Mouse (Mus musculus) bone marrow macrophage, adult 2 months (primary cell): ENCODE measurements around the gene Zfp335. TPM values are rescaled to one million over a fixed set of nuclear protein-coding genes. Genes with fewer than 3 reads are reported as not detected.
"Not testable (repeated sequence)": the region's sequence is repeated elsewhere in the genome, so short reads cannot be mapped to it uniquely, and the experiment has no call there.

Experiments
- H3K27ac ChIP-seq: 2 replicates; pipeline ENCODE4 v1.5.1; 2012; ENCODE audit warnings: low read depth, low read length; ENCODE audit not compliant: insufficient read depth
- H3K4me1 ChIP-seq: 2 replicates; pipeline ENCODE4 v1.6.1; 2012; ENCODE audit warnings: low read length; ENCODE audit not compliant: control insufficient read depth, insufficient read depth
- H3K4me3 ChIP-seq: 2 replicates; pipeline ENCODE4 v1.5.1; 2012; ENCODE audit warnings: mild to moderate bottlenecking, low read length, moderate library complexity; ENCODE audit not compliant: insufficient read depth
- CTCF ChIP-seq: IDR thresholded peaks from 2 replicates; pipeline ENCODE4 v1.5.1; 2012; ENCODE audit warnings: low read depth, mild to moderate bottlenecking, low read length, moderate library complexity
- POLR2A ChIP-seq: IDR thresholded peaks from 2 replicates; pipeline ENCODE4 v1.6.1; 2012; ENCODE audit warnings: mild to moderate bottlenecking, low read depth, low read length, borderline replicate concordance
- polyA plus RNA-seq: library from polyadenylated mRNA; stranded (reverse); fragments of >200 nt; gene quantifications from 2 replicates; pipeline ENCODE4 v1.2.4, GENCODE M21; 2012; ENCODE audit not compliant: missing spikeins, insufficient read depth, insufficient read length

Zfp335 gene
- polyA plus RNA-seq, 1 experiment, result 14.5 TPM

- TF ChIP-seq POLR2A (no peak), CTCF (no peak)
- Histone ChIP-seq H3K4me3 (peak overlapping the region; percentile 70), H3K27ac (peak overlapping the region; percentile 97), H3K4me1 (peaks cover 52% of the 10 kb centered on the region)
Observed at GRCm38 (mm10) chr2:164857842-164858553, 53.6 kb downstream of the Zfp335 start.

GRCm38 (mm10) chr2:164857101-164857821 lies 54.3 kb downstream of the Zfp335 start, which contains the start of gene Pltp:
TSS of gene Pltp (minus strand) at chr2:164857711.
- peak within 1 kb of the TSS; percentile 97 for H3K27ac ChIP-seq
- peak within 1 kb of the TSS; percentile 70 for H3K4me3 ChIP-seq
- H3K4me1 ChIP-seq, result peaks cover 48% of the 10 kb centered on the region
- no peak for TF ChIP-seq POLR2A
- TF ChIP-seq CTCF, result no peak

- H3K4me1 ChIP-seq, result peaks cover 43% of the 10 kb centered on the region
- peak overlapping the region; percentile 97 for H3K27ac ChIP-seq
- no peak for TF ChIP-seq POLR2A
- TF ChIP-seq CTCF, result 0 out of 2 replicates have a peak, but pooled peaks have one; percentile 5
- peak overlapping the region; percentile 70 for H3K4me3 ChIP-seq
Observed at GRCm38 (mm10) chr2:164856309-164857100, 55.1 kb downstream of the Zfp335 start.

- Histone ChIP-seq H3K4me1 (peaks cover 33% of the 10 kb centered on the region), H3K4me3 (peak overlapping the region; percentile 70)
- not testable (repeated sequence) for H3K27ac ChIP-seq
Observed at GRCm38 (mm10) chr2:164855572-164855971, 56.0 kb downstream of the Zfp335 start.

- Histone ChIP-seq H3K27ac (no peak overlapping the region), H3K4me3 (no peak overlapping the region), H3K4me1 (peaks cover 9% of the 10 kb centered on the region)
- TF ChIP-seq POLR2A, result no peak
- no peak for TF ChIP-seq CTCF
Observed at GRCm38 (mm10) chr2:164850061-164850460, 61.5 kb downstream of the Zfp335 start.

GRCm38 (mm10) chr2:164845782-164846181 lies 65.8 kb downstream of the Zfp335 start:
- Histone ChIP-seq H3K4me3 (no peak overlapping the region), H3K27ac (no peak overlapping the region), H3K4me1 (no peaks in the 10 kb centered on the region)
- TF ChIP-seq CTCF, result no peak
- TF ChIP-seq POLR2A, result no peak

Other genes with a start within 250 kb of the Zfp335 start
- not detected in 2 replicates for gene Wfdc11, start 237.7 kb downstream of the Zfp335 start, polyA plus RNA-seq
- not detected in 2 replicates for gene Wfdc13, start 226.7 kb downstream of the Zfp335 start, polyA plus RNA-seq
- not detected in 2 replicates for gene Spint4, start 213.3 kb downstream of the Zfp335 start, polyA plus RNA-seq
- not detected in 2 replicates for gene Spint5, start 196.5 kb downstream of the Zfp335 start, polyA plus RNA-seq
- gene Wfdc3, start 165.8 kb downstream of the Zfp335 start, polyA plus RNA-seq, result not detected in 2 replicates
- 33.4 and 33.7 TPM in 2 replicates for gene Dnttip1, start 165.8 kb downstream of the Zfp335 start, polyA plus RNA-seq
- 93.9 and 99.8 TPM in 2 replicates for gene Ube2c, start 141.9 kb downstream of the Zfp335 start, polyA plus RNA-seq
- 0.80 TPM in 1 of 2 replicates, not detected in the other for gene Tnnc2, start 131.8 kb downstream of the Zfp335 start, polyA plus RNA-seq
- 14.6 and 20.3 TPM in 2 replicates for gene Snx21, start 125.9 kb downstream of the Zfp335 start, polyA plus RNA-seq
- gene Acot8, start 106.9 kb downstream of the Zfp335 start, polyA plus RNA-seq, result 26.8 and 27.6 TPM in 2 replicates
- gene Zswim3, start 106.7 kb downstream of the Zfp335 start, polyA plus RNA-seq, result 5.0 and 7.3 TPM in 2 replicates
- gene Zswim1, start 89.1 kb downstream of the Zfp335 start, polyA plus RNA-seq, result 5.7 and 5.8 TPM in 2 replicates
- gene Spata25, start 83.2 kb downstream of the Zfp335 start, polyA plus RNA-seq, result 1.4 TPM in 1 of 2 replicates, not detected in the other
- 632 and 760 TPM in 2 replicates for gene Ctsa, start 78.9 kb downstream of the Zfp335 start, polyA plus RNA-seq
- gene Neurl2, start 78.3 kb downstream of the Zfp335 start, polyA plus RNA-seq, result 21.0 and 25.4 TPM in 2 replicates
- 1,260 and 1,371 TPM in 2 replicates for gene Pltp, start 54.0 kb downstream of the Zfp335 start, polyA plus RNA-seq
- 27.1 and 27.6 TPM in 2 replicates for gene Pcif1, start 32.5 kb downstream of the Zfp335 start, polyA plus RNA-seq
- gene Mmp9, start 29.0 kb upstream of the Zfp335 start, polyA plus RNA-seq, result 0.70 and 1.4 TPM in 2 replicates
- gene Slc12a5, start 49.0 kb upstream of the Zfp335 start, polyA plus RNA-seq, result not detected in 2 replicates
- 29.5 and 33.0 TPM in 2 replicates for gene Ncoa5, start 123.1 kb upstream of the Zfp335 start, polyA plus RNA-seq
- 20.4 and 29.2 TPM in 2 replicates for gene Cd40, start 143.9 kb upstream of the Zfp335 start, polyA plus RNA-seq
- gene 1700025C18Rik, start 179.0 kb upstream of the Zfp335 start, polyA plus RNA-seq, result not detected in 2 replicates